Mouse (Mus musculus): ENCODE data around the gene Pcolce. TPM values are rescaled to one million over a fixed set of nuclear protein-coding genes. Genes with fewer than 3 reads are reported as not detected.
A peak's percentile ranks its signal among the peaks of the same experiment; 100 is the strongest.

Gene Pcolce
- total RNA-seq, 2 experiments from 2014 or later = 347 to 368 TPM

- no peak for DNase-seq
These were observed 16.9 kb downstream of the Pcolce start for GRCm38 (mm10) chr5:137596601-137597261.

GRCm38 (mm10) chr5:137595921-137596320 lies 17.7 kb downstream of the Pcolce start:
- no peak for DNase-seq

DNA sequence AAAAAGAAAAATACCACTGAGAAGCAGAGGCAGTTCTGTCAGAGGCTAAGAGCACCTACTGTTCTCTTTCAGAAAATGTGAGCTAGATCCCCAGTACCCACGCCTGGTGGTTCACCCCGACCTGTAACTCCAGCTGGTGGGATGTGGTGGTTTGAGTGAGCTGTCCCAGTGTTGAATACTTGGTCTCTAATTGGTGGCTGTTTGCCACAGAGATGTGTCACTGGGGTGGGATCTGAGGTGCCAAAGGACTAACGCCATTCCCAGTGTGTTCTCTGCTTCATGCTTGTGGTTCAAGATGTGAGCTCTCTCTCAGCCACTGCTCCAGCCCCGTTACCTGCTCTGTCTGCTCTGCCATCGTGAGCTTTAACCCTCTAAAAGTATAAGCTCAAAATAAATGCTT lies 23.1 kb downstream of the Pcolce start:
- DNase-seq = no peak

DNA sequence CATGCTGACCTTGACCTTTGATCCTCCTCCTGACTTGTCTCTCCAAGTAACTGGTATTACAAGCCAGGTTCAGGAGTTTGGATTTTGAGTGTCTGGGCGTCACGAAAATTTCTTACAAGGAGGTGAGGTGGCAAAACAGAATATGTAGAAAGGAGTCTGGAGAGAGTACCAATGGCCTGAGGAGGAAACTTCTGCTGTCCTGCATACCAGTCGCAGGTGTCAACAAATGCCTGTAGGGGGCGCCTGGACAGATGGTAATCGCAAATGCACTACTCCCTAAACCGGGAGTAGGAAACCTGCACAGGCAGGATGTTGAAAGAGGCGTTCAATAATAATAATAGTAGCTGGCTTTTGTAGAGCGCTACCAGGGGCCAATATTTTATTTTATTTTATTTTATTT lies 28.6 kb downstream of the Pcolce start:
- DNase-seq = peak; percentile 86

GRCm38 (mm10) chr5:137583670-137584169 lies 29.9 kb downstream of the Pcolce start:
- DNase-seq = peak; percentile 26

DNA sequence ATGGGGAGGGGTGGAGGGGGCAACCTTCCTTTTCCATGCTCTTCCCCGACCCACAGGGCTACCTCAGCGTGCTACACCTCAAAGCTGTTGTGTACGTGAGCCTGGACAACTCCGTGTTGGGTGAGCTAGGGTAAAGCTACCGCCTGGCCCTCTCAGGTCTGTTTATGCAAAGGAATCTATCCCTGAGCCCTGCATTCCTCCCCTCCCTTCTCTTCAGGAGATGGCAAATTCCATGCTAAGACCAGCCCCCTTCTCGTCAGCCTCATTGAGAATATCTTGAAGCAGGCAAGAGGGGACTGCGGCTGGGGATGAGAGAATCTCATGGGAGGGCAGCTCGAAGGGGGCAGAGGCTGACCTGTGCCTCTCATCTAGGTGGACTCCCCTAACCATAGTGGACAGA lies 30.9 kb downstream of the Pcolce start:
- no peak for DNase-seq

DNA sequence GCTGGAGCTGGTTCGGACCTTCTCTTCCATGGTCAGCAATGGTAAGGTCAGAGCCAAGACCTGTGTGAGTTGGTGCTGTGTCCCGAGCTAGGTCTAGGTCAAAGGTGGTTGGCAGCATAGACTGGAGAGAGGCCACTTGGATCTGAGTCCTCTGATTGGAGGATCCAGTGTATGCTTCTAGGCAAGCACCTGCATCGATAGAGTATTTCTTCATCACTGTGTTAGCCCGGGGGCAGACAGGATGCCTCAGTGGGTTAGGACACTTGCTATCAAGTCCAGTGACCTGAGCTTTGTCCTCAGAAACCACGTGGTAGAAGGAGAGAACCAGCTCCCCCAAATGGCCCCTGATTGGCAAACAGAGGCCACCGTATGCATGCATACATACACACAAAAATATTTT lies 33.3 kb downstream of the Pcolce start:
- DNase-seq = peak; percentile 38

- DNase-seq = peak; percentile 70
These were observed 39.1 kb downstream of the Pcolce start for GRCm38 (mm10) chr5:137574470-137574901.

- no peak for DNase-seq
These were observed 42.6 kb downstream of the Pcolce start for GRCm38 (mm10) chr5:137570691-137571586.

GRCm38 (mm10) chr5:137570181-137570580 lies 43.4 kb downstream of the Pcolce start:
- no peak for DNase-seq

GRCm38 (mm10) chr5:137569665-137570064 lies 43.9 kb downstream of the Pcolce start, which contains the start of gene Tfr2:
Gene Tfr2 (plus strand): TSS chr5:137569840.
- DNase-seq = peak; percentile 79

GRCm38 (mm10) chr5:137569031-137569430 lies 44.6 kb downstream of the Pcolce start:
- DNase-seq = no peak

DNA sequence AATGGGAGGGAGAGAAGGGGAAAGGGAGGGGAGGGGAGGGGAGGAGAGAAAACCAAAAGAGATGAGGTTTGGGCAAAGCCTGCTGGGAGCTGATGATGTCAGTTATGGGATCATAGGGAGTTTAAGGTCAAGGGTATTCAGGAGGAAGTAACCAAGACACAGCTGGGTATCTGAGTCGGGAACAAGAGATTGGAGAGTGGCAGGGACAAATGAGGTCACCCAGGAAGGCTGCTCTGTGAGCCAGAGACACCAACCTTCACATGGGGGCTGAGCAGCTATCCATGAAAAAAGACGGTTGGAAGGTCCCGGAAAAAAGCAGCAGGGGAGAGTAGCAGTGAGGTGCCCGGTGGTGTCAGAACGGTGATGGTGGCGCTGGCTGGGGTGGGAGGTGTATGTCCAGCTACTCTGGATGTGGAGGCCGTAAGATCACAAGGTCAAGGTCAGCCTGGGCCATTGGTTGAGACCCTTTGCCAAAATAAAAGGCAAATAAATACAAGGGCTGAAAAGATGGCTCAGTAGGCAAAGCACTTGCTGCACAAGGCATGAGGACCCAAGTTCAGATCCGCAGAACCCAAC lies 45.3 kb downstream of the Pcolce start:
- DNase-seq = peak; percentile 32

DNA sequence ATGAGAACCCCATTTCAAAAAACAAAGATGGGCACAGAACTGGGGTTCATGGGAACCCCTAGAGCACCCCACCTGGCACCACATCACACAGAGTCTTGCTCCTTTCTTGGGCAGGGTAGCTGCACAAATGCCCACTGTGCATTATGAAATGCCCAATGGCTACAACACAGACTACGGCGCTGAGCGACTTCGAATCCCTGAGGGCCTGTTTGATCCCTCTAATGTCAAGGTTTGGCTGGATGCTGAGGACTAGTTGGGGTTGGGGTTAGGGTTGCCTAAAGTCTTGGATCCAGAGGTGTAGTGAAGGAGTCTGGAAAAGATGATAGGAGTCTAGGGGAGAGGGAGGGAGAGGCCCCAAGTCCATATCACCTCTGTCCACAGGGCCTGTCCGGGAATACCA lies 47.2 kb downstream of the Pcolce start:
- no peak for DNase-seq

- no peak for DNase-seq
These were observed 47.8 kb downstream of the Pcolce start for GRCm38 (mm10) chr5:137565744-137566143.

DNA sequence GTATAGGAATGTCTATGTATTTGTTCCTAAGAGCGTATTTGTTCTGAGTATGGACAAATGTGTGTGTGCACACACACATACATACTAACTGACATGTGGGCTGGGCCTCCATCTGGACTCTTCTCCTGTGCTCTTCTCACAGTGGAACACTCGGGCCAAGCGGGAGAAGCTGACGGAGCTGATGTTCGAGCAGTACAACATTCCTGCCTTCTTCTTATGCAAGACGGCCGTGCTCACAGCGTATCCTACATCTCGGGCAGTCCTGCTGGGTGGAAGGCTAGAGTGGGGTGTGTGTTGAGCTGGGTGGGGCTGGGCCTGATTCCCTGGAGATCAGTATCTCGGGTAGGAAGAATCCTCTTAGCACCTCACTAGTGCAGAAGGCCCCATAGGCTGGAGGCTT lies 50.6 kb downstream of the Pcolce start:
- no peak for DNase-seq

GRCm38 (mm10) chr5:137561556-137561955 lies 52.0 kb downstream of the Pcolce start:
- DNase-seq = no peak

Other genes with a start within 250 kb of the Pcolce start
- gene Zan, start 136.7 kb downstream of the Pcolce start, total RNA-seq (2021) = under 1 TPM; 0.09 to 0.15 TPM
- gene Pop7, start 111.3 kb downstream of the Pcolce start, total RNA-seq (2021) = 10 to 100 TPM; 23.8 to 27.2 TPM
- 10 to 100 TPM; 24.2 to 39.1 TPM for gene Gigyf1, start 95.2 kb downstream of the Pcolce start, total RNA-seq (2021)
- not detected for gene Epo, start 80.5 kb downstream of the Pcolce start, total RNA-seq (2021)
- 100 to 1,000 TPM; 592 to 682 TPM for gene Gnb2, start 80.3 kb downstream of the Pcolce start, total RNA-seq (2021)
- 1 to 10 TPM; 3.2 to 4.6 TPM for gene Actl6b, start 60.3 kb downstream of the Pcolce start, total RNA-seq (2021)
- 10 to 100 TPM; 18.8 to 42.1 TPM for gene Tfr2, start 43.9 kb downstream of the Pcolce start, total RNA-seq (2021)
- gene Mospd3, start 12.7 kb downstream of the Pcolce start, total RNA-seq (2021) = 10 to 100 TPM; 43.3 to 47.4 TPM
- gene Fbxo24, start 15.2 kb upstream of the Pcolce start, total RNA-seq (2021) = 1 to 10 TPM in 1 of 2 experiments, under 1 TPM in 1; 0.51 to 1.2 TPM
- gene Lrch4, start 15.3 kb upstream of the Pcolce start, total RNA-seq (2021) = 10 to 100 TPM; 25.0 to 29.9 TPM
- gene Gm20605, start 15.4 kb upstream of the Pcolce start, total RNA-seq (2021) = 10 to 100 TPM in 1 of 2 experiments, 1 to 10 TPM in 1; 5.7 to 10.6 TPM
- gene Sap25, start 27.6 kb upstream of the Pcolce start, total RNA-seq (2021) = 1 to 10 TPM; 4.2 to 9.7 TPM
- gene Irs3, start 31.9 kb upstream of the Pcolce start, total RNA-seq (2021) = 1 to 10 TPM; 2.1 to 4.0 TPM
- gene Agfg2, start 70.9 kb upstream of the Pcolce start, total RNA-seq (2021) = 10 to 100 TPM; 21.0 to 21.9 TPM
- gene Nyap1, start 127.8 kb upstream of the Pcolce start, total RNA-seq (2021) = 1 to 10 TPM; 4.9 to 6.5 TPM
- gene Tsc22d4, start 131.9 kb upstream of the Pcolce start, total RNA-seq (2021) = 100 to 1,000 TPM in 1 of 2 experiments, 10 to 100 TPM in 1; 88.3 to 101 TPM
- 10 to 100 TPM; 21.6 to 23.1 TPM for gene Ppp1r35, start 165.1 kb upstream of the Pcolce start, total RNA-seq (2021)
- 10 to 100 TPM; 43.5 to 47.9 TPM for gene Mepce, start 173.9 kb upstream of the Pcolce start, total RNA-seq (2021)
- 1 to 10 TPM; 5.9 to 6.7 TPM for gene Zcwpw1, start 174.0 kb upstream of the Pcolce start, total RNA-seq (2021)
- 1 to 10 TPM; 1.6 to 2.8 TPM for gene Pilra, start 222.5 kb upstream of the Pcolce start, total RNA-seq (2021)
- gene Pilrb1, start 244.3 kb upstream of the Pcolce start, total RNA-seq (2021) = 1 to 10 TPM; 1.5 to 2.1 TPM

Measured in adrenal gland, postnatal 10 days (tissue).